Mouse (Mus musculus) cerebellum, adult 2 months (tissue): ENCODE results near the gene Gm13420. TPM values are rescaled to one million over a fixed set of nuclear protein-coding genes. Genes with fewer than 3 reads are reported as not detected.
A peak's percentile ranks its signal among the peaks of the same experiment; 100 is the strongest.

Experiments
- DNase-seq, 2 experiments: peaks; one replicate each; pipeline ENCODE4 v3.0.0; 2021
- H3K27ac ChIP-seq: fragments of 200-500 bp; 2 replicates; pipeline ENCODE4 v1.5.1; 2012; ENCODE audit warnings: low read length, control low read depth, inconsistent platforms; ENCODE audit not compliant: insufficient read depth
- H3K27me3 ChIP-seq: fragments of 200-500 bp; 2 replicates; pipeline ENCODE4 v1.6.1; 2012; ENCODE audit warnings: inconsistent platforms, mild to moderate bottlenecking, low read length, moderate library complexity; ENCODE audit not compliant: control insufficient read depth, insufficient read depth
- H3K4me1 ChIP-seq: fragments of 200-500 bp; 2 replicates; pipeline ENCODE4 v1.6.1; 2011; ENCODE audit warnings: low read length; ENCODE audit not compliant: control insufficient read depth, insufficient read depth
- H3K4me3 ChIP-seq: fragments of 200-500 bp; replicated peaks from 2 replicates; pipeline ENCODE3; 2011; ENCODE audit warnings: mild to moderate bottlenecking, low read depth, low read length, control low read depth; ENCODE audit not compliant: insufficient read depth
- CTCF ChIP-seq: fragments of 200-500 bp; IDR thresholded peaks from 2 replicates; pipeline ENCODE4 v1.5.1; 2011; ENCODE audit warnings: low read depth, mild to moderate bottlenecking, control low read depth, low read length, moderate library complexity, borderline replicate concordance; ENCODE audit not compliant: insufficient read depth
- POLR2A ChIP-seq: fragments of 200-500 bp; IDR thresholded peaks from 2 replicates; pipeline ENCODE4 v1.6.1; 2011; ENCODE audit warnings: low read length, control low read depth, borderline replicate concordance; ENCODE audit not compliant: insufficient read depth
- WGBS: fragments of 180-500 bp; shearing (Covaris S2); methylation state at CpG from one replicate; pipeline ENCODE4 v1.1.7; 2018; 5-methylcytosine and 5-hydroxymethylcytosine counted together
- polyA plus RNA-seq: library from polyadenylated mRNA; depleted of rRNA; stranded (reverse); fragments of >200 nt; gene quantifications from 2 replicates; pipeline ENCODE4 v1.2.3, GENCODE M21; 2012

Gene Gm13420
- polyA plus RNA-seq, 1 experiment: 0.28 TPM

DNA sequence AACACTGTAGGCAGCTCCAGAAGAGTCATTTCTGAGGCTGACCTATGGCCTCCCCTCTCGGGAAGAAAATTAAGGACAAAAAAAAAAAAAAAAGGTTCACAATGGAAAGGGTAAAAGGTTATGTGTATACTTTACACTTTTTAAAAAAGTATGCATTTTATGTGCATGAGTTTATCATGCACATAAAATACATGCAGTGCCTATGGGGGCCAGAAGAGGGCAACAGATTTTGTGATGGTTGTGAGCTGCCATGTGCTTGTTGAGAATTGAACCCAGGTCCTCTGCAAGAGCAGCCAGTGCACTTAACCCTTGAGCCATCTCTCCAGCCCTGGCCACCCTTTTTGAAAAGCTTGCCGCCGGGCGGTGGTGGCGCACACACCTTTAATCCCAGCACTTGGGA is 3.6 kb downstream of the Gm13420 start:
- DNase-seq: no peak

DNA sequence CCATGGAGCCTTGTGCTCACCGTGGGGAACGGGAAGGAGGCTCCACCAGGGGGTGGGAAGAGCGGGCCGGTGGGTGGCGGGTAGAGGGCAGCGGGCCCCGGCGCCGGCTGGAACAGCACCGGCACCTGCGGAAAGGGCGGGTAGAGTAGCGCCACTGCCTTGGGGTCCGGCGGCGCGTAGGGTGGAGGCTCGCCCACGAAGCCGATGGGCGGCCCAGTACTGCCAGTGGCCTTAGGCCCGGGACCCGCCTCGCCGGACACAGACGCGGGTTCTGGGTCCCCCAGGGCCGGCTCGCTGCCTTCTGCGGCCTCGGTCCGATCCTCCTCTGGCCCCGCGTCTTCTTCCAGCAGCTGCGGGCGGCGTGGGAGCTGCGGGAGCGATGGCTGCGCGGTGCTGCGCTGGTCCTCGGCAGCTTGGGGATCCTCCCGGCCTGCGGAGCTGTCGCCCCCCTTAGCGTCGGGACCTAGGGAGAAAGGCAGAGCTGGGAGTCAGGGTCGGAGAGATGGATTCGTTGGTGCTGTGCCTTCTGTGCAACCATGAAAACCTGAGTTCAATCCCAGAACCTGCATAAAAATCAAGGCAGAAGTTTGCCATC is 4.2 kb downstream of the Gm13420 start:
- 2% methylated on average over 50 of the region's 50 CpGs for WGBS

More for the DNA sequence above, 3.6 kb downstream of the Gm13420 start:
- no peak overlapping the region for H3K27ac ChIP-seq
- no peak overlapping the region for H3K4me3 ChIP-seq
- no peaks in the 10 kb centered on the region for H3K4me1 ChIP-seq
- 51% methylated on average over 5 of the region's 5 CpGs for WGBS
- H3K27me3 ChIP-seq: peaks cover 1% of the 10 kb centered on the region; the same call in 1 of the 2 replicates
- TF ChIP-seq POLR2A (no peak), CTCF (peak; percentile 20; the same call in 1 of the 2 replicates)

DNA sequence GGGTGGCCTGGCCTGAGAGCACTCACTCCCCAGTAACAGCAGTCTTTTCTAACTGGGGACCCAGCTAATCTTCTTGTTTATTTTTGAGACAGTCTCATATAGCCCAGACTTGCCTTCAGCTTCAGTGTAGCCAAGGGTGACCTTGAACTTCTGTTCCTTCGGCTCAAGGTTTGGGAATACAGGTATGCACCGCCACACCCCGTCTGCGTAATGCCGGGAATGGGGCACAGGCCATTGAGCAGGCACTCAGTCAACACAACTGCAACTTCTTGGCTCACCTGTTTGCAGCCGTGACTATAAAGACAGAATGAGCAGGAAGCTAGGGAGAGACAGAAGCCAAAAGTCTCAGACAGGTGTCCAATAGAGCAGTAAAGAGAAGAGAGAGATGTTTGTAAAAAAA is 7.2 kb downstream of the Gm13420 start:
- Histone ChIP-seq H3K4me3 (no peak overlapping the region), H3K4me1 (no peaks in the 10 kb centered on the region), H3K27ac (no peak overlapping the region), H3K27me3 (no peaks in the 10 kb centered on the region)
- TF ChIP-seq CTCF: no peak
- TF ChIP-seq POLR2A: no peak
- DNase-seq: no peak
- WGBS: 86% methylated on average over 6 of the region's 6 CpGs

More for the DNA sequence above, 4.2 kb downstream of the Gm13420 start:
- peak overlapping the region; percentile 43 for H3K4me3 ChIP-seq
- no peak overlapping the region for H3K27ac ChIP-seq
- H3K27me3 ChIP-seq: peaks cover 1% of the 10 kb centered on the region; the same call in 1 of the 2 replicates
- DNase-seq: peak in 1 of 2 experiments; percentile 43
- no peaks in the 10 kb centered on the region for H3K4me1 ChIP-seq
- TF ChIP-seq POLR2A (no peak), CTCF (no peak)

- H3K4me3 ChIP-seq: no peak overlapping the region
- no peak for TF ChIP-seq CTCF
- TF ChIP-seq POLR2A: no peak
- no peak overlapping the region for H3K27ac ChIP-seq
- DNase-seq: no peak
- 95% methylated on average over 6 of the region's 6 CpGs for WGBS
- peaks cover 8% of the 10 kb centered on the region; the same call in 1 of the 2 replicates for H3K4me1 ChIP-seq
- no peaks in the 10 kb centered on the region for H3K27me3 ChIP-seq
These were observed 10.3 kb downstream of the Gm13420 start for GRCm38 (mm10) chr2:29741207-29741606.

DNA sequence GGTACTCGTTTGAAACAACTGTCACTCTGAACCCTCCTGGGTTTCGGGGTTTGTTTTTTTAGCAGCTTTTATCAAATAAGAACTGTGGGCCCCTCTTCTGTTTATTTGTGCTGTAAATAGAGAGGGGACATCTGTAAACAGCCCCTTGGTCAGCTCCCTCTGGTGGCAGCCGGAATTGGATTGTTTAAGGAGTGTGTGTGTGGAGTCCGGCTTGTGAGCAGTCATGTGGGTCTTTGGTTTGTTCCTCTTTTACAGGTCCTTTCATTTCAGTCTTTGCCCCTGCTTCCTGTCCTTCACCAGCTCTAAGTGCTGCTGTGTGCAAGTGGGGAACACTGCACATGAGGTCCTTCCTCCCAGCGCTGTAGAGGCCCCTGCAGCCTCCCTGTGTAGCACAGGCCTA is 12.1 kb downstream of the Gm13420 start:
- H3K27ac ChIP-seq: no peak overlapping the region
- no peak for DNase-seq

GRCm38 (mm10) chr2:29738799-29739198 is 12.7 kb downstream of the Gm13420 start:
- WGBS: 49% methylated on average over 4 of the region's 4 CpGs
- H3K4me3 ChIP-seq: no peak overlapping the region
- H3K4me1 ChIP-seq: peaks cover 8% of the 10 kb centered on the region; the same call in 1 of the 2 replicates
- no peak for DNase-seq
- TF ChIP-seq POLR2A (no peak), CTCF (no peak)
- no peaks in the 10 kb centered on the region for H3K27me3 ChIP-seq
- H3K27ac ChIP-seq: no peak overlapping the region

More for the DNA sequence above, 12.1 kb downstream of the Gm13420 start:
- 74% methylated on average over 5 of the region's 5 CpGs for WGBS
- no peaks in the 10 kb centered on the region for H3K27me3 ChIP-seq
- no peak overlapping the region for H3K4me3 ChIP-seq
- TF ChIP-seq CTCF (no peak), POLR2A (no peak)
- peaks cover 8% of the 10 kb centered on the region; the same call in 1 of the 2 replicates for H3K4me1 ChIP-seq

GRCm38 (mm10) chr2:29737209-29737925 is 14.1 kb downstream of the Gm13420 start:
- H3K27ac ChIP-seq: no peak overlapping the region
- peaks cover 8% of the 10 kb centered on the region; the same call in 1 of the 2 replicates for H3K4me1 ChIP-seq
- no peak for DNase-seq
- no peak overlapping the region for H3K4me3 ChIP-seq
- no peaks in the 10 kb centered on the region for H3K27me3 ChIP-seq
- 45% methylated on average over 12 of the region's 12 CpGs for WGBS
- TF ChIP-seq POLR2A (no peak), CTCF (no peak)
